Mouse (Mus musculus) large intestine, adult 2 months (tissue): ENCODE data around the gene Dapk1. TPM values are rescaled to one million over a fixed set of nuclear protein-coding genes. Genes with fewer than 3 reads are reported as not detected.
A peak's percentile ranks its signal among the peaks of the same experiment; 100 is the strongest.

Experiments
- DNase-seq: peaks from one replicate; pipeline ENCODE4 v3.0.0-alpha.2; 2012; ENCODE audit warnings: low read depth, low spot score
- WGBS: fragments of 180-500 bp; shearing (Covaris S2); methylation state at CpG from one replicate; pipeline ENCODE4 v1.1.7; 2018; 5-methylcytosine and 5-hydroxymethylcytosine counted together
- polyA plus RNA-seq: library from polyadenylated mRNA; depleted of rRNA; stranded (reverse); fragments of >200 nt; gene quantifications from 2 replicates; pipeline ENCODE4 v1.2.3, GENCODE M21; 2012

The Dapk1 gene
- polyA plus RNA-seq, 1 experiment: 7.8 TPM

- WGBS: 57% methylated on average over 12 of the region's 12 CpGs
Observed at GRCm38 (mm10) chr13:60686024-60686663, 84.4 kb downstream of the Dapk1 start.

GRCm38 (mm10) chr13:60686967-60687366, 85.2 kb downstream of the Dapk1 start:
- no peak for DNase-seq
- WGBS: 65% methylated on average over 12 of the region's 12 CpGs

More at GRCm38 (mm10) chr13:60686024-60686663, 84.4 kb downstream of the Dapk1 start:
- no peak for DNase-seq

- no peak for DNase-seq
- WGBS: 85% methylated on average over 4 of the region's 4 CpGs
Observed at GRCm38 (mm10) chr13:60687462-60687861, 85.7 kb downstream of the Dapk1 start.

GRCm38 (mm10) chr13:60687891-60688290, 86.1 kb downstream of the Dapk1 start:
- 66% methylated on average over 7 of the region's 7 CpGs for WGBS
- DNase-seq: no peak

GRCm38 (mm10) chr13:60690921-60691320, 89.2 kb downstream of the Dapk1 start:
- no peak for DNase-seq
- 87% methylated on average over 2 of the region's 2 CpGs for WGBS

- DNase-seq: no peak
- WGBS: 98% methylated on average over 3 of the region's 3 CpGs
Observed at GRCm38 (mm10) chr13:60691940-60692339, 90.2 kb downstream of the Dapk1 start.

- no peak for DNase-seq
- 65% methylated on average over 10 of the region's 10 CpGs for WGBS
Observed at GRCm38 (mm10) chr13:60695186-60695980, 93.6 kb downstream of the Dapk1 start.

GRCm38 (mm10) chr13:60696323-60696722, 94.6 kb downstream of the Dapk1 start:
- WGBS: 97% methylated on average over 14 of the region's 14 CpGs
- no peak for DNase-seq

GRCm38 (mm10) chr13:60696741-60697140, 95.0 kb downstream of the Dapk1 start:
- WGBS: 91% methylated on average over 8 of the region's 8 CpGs
- no peak for DNase-seq

GRCm38 (mm10) chr13:60698021-60698420, 96.3 kb downstream of the Dapk1 start:
- DNase-seq: no peak
- WGBS: 42% methylated on average over 2 of the region's 2 CpGs

GRCm38 (mm10) chr13:60701671-60702171, 100.0 kb downstream of the Dapk1 start:
- 27% methylated on average over 12 of the region's 12 CpGs for WGBS
- peak; percentile 45 for DNase-seq

GRCm38 (mm10) chr13:60707541-60708468, 106.1 kb downstream of the Dapk1 start:
- WGBS: 79% methylated on average over 16 of the region's 16 CpGs

GRCm38 (mm10) chr13:60709136-60709535, 107.4 kb downstream of the Dapk1 start:
- 79% methylated on average over 6 of the region's 6 CpGs for WGBS
- no peak for DNase-seq

More at GRCm38 (mm10) chr13:60707541-60708468, 106.1 kb downstream of the Dapk1 start:
- no peak for DNase-seq

- no peak for DNase-seq
- WGBS: 86% methylated on average over 3 of the region's 3 CpGs
Observed at GRCm38 (mm10) chr13:60710963-60711362, 109.2 kb downstream of the Dapk1 start.

GRCm38 (mm10) chr13:60713537-60713936, 111.8 kb downstream of the Dapk1 start:
- 88% methylated on average over 4 of the region's 4 CpGs for WGBS
- DNase-seq: no peak

GRCm38 (mm10) chr13:60716107-60716506, 114.4 kb downstream of the Dapk1 start:
- WGBS: 61% methylated on average over 3 of the region's 3 CpGs
- no peak for DNase-seq

GRCm38 (mm10) chr13:60717421-60717820, 115.7 kb downstream of the Dapk1 start:
- no peak for DNase-seq
- WGBS: 87% methylated on average over 10 of the region's 10 CpGs

- DNase-seq: no peak
- 86% methylated on average over 10 of the region's 10 CpGs for WGBS
Observed at GRCm38 (mm10) chr13:60719581-60719980, 117.8 kb downstream of the Dapk1 start.

- WGBS: 42% methylated on average over 8 of the region's 8 CpGs
- DNase-seq: no peak
Observed at GRCm38 (mm10) chr13:60722763-60723162, 121.0 kb downstream of the Dapk1 start.
